Comparison of ENCODE assay signal across 30 mouse cellular contexts in the genomic region with DNA sequence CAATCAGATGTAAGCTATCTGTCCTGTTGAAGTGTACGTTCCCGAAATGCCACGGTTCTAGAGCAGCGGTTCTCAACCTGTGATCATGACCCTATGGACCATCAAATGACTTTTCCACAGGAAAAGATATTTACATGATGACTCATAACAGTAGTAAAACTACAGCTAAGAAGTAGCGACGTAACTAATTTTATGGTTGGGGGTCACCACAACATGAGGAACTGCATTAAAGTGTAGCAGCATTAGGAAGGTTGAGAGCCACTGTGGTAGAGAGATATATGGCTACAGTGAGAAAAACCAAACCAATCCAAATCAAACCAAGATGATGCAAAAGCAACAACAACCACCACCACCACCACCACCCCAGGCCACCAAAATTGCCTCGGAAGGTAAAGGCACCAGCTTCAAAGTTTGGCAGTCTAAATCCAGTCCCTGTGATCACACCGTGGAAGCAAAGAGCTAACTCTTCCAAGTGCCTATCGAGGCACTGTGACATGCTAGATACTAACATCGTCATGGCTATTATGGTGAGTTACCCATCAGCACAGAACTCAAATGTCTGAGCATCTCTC.
"Had no signal": no experiment of that assay in that cellular context is flagged by ENCODE, and none has a peak within 500 bp of the region (broad histone marks: within the 10 kb centered on the region; RNA-seq: fewer than 3 reads in every experiment).

No protein-coding gene starts in this region.

- DNase-seq: heart, postnatal 10 days; heart, postnatal 14 days; heart, postnatal 36 days; heart, postnatal 4 days; kidney, adult 11 months; kidney, adult 18-20 months; kidney, adult 2 months; kidney, adult 8-10 months; kidney, adult 9 months; kidney, postnatal 10 days; kidney, postnatal 14 days; kidney, postnatal 25 days; kidney, postnatal 36 days; kidney, postnatal 4 days; layer of hippocampus, adult 9-11 months; layer of hippocampus, postnatal 36 days had no signal

- H3K9me3 ChIP-seq: heart, embryonic 12.5 days; heart, embryonic 13.5 days; heart, embryonic 15.5 days; hindbrain, embryonic 10.5 days; hindbrain, embryonic 12.5 days; hindbrain, embryonic 13.5 days; hindbrain, embryonic 15.5 days; intestine, embryonic 15.5 days; kidney, embryonic 15.5 days had no signal

- H3K4me2 ChIP-seq: heart, embryonic 12.5 days; heart, embryonic 13.5 days; heart, embryonic 15.5 days; hindbrain, embryonic 12.5 days; hindbrain, embryonic 13.5 days; hindbrain, embryonic 14.5 days; hindbrain, embryonic 15.5 days; intestine, embryonic 15.5 days; kidney, embryonic 15.5 days had no signal

- H3K36me3 ChIP-seq: heart, embryonic 12.5 days; heart, embryonic 13.5 days; heart, embryonic 15.5 days; hindbrain, embryonic 10.5 days; hindbrain, embryonic 12.5 days; hindbrain, embryonic 13.5 days; hindbrain, embryonic 15.5 days; intestine, embryonic 15.5 days; kidney, embryonic 15.5 days had no signal

- H3K27me3 ChIP-seq: heart, embryonic 12.5 days; heart, embryonic 13.5 days; heart, embryonic 15.5 days; hindbrain, embryonic 12.5 days; hindbrain, embryonic 13.5 days; hindbrain, embryonic 15.5 days; intestine, embryonic 15.5 days; kidney, embryonic 15.5 days had no signal

- H3K4me1 ChIP-seq: heart, embryonic 12.5 days; heart, embryonic 13.5 days; heart, embryonic 15.5 days; hindbrain, embryonic 10.5 days; hindbrain, embryonic 12.5 days; hindbrain, embryonic 13.5 days; hindbrain, embryonic 15.5 days had no signal

- H3K9ac ChIP-seq: heart, embryonic 12.5 days; heart, embryonic 13.5 days; heart, embryonic 15.5 days; hindbrain, embryonic 12.5 days; hindbrain, embryonic 13.5 days; hindbrain, embryonic 14.5 days; hindbrain, embryonic 15.5 days; intestine, embryonic 15.5 days; kidney, embryonic 15.5 days had no signal

- H3K4me3 ChIP-seq: heart, embryonic 12.5 days; heart, embryonic 13.5 days; heart, embryonic 15.5 days; hindbrain, embryonic 10.5 days; hindbrain, embryonic 12.5 days; hindbrain, embryonic 13.5 days; hindbrain, embryonic 15.5 days; intestine, embryonic 15.5 days; kidney, embryonic 15.5 days; layer of hippocampus, adult 2 months; left cerebral cortex, adult 2 months had no signal

- H3K27ac ChIP-seq: heart, embryonic 13.5 days; heart, embryonic 15.5 days; hindbrain, embryonic 10.5 days; hindbrain, embryonic 12.5 days; hindbrain, embryonic 13.5 days; hindbrain, embryonic 14.5 days; hindbrain, embryonic 15.5 days; hindbrain, postnatal 0 days; intestine, embryonic 15.5 days; kidney, embryonic 15.5 days; kidney, postnatal 0 days; layer of hippocampus, adult 2 months; left cerebral cortex, adult 2 months had no signal
